Mouse (Mus musculus) hindbrain, embryonic 13.5 days (tissue): ENCODE measurements around the gene Slc17a9. TPM values are rescaled to one million over a fixed set of nuclear protein-coding genes. Genes with fewer than 3 reads are reported as not detected.

Experiments
- ATAC-seq: fragments of 200-750 bp; cut with Nextera tagmentation; 2 replicates; pipeline ENCODE4 v1.8.0; 2017; ENCODE audit warnings: moderate TSS enrichment; ENCODE audit not compliant: low FRiP score
- H3K27ac ChIP-seq: fragments of 300-500 bp; sonication (generic); 2 replicates; pipeline ENCODE4 v1.5.1; 2015; ENCODE audit warnings: inconsistent platforms, mild to moderate bottlenecking, moderate library complexity
- H3K27me3 ChIP-seq: fragments of 300-500 bp; sonication (generic); 2 replicates; pipeline ENCODE4 v1.6.1; 2015; ENCODE audit warnings: mild to moderate bottlenecking, inconsistent platforms
- H3K36me3 ChIP-seq: fragments of 300-500 bp; sonication (generic); 2 replicates; pipeline ENCODE4 v1.6.1; 2015; ENCODE audit warnings: mild to moderate bottlenecking, inconsistent platforms
- H3K4me1 ChIP-seq: fragments of 300-500 bp; sonication (generic); replicated peaks from 2 replicates; pipeline ENCODE4 v1.6.1; 2015; ENCODE audit warnings: inconsistent platforms
- H3K4me2 ChIP-seq: fragments of 300-500 bp; sonication (generic); 2 replicates; pipeline ENCODE4 v1.6.1; 2015; ENCODE audit warnings: inconsistent platforms, mild to moderate bottlenecking, moderate library complexity
- H3K4me3 ChIP-seq: fragments of 300-500 bp; sonication (generic); 2 replicates; pipeline ENCODE4 v1.5.1; 2015; ENCODE audit warnings: mild to moderate bottlenecking, inconsistent platforms
- H3K9ac ChIP-seq: fragments of 300-500 bp; sonication (generic); 2 replicates; pipeline ENCODE4 v1.6.1; 2015; ENCODE audit warnings: mild to moderate bottlenecking, inconsistent platforms
- H3K9me3 ChIP-seq: fragments of 300-500 bp; sonication (generic); 2 replicates; pipeline ENCODE4 v1.6.1; 2016; ENCODE audit warnings: inconsistent platforms
- WGBS: fragments of 180-500 bp; shearing (Covaris S2); methylation state at CpG from one replicate; pipeline ENCODE4 v1.1.7; 2015; 5-methylcytosine and 5-hydroxymethylcytosine counted together
- polyA plus RNA-seq: library from polyadenylated mRNA; unstranded; fragments of >200 nt; fragmentation: Nextera tagmentation; extraction: Ambion mirVana; gene quantifications from 2 replicates; pipeline ENCODE4 v1.2.1, GENCODE M21; 2015

Slc17a9 gene
- polyA plus RNA-seq, 1 experiment from 2014 or later = 0.19 TPM

DNA sequence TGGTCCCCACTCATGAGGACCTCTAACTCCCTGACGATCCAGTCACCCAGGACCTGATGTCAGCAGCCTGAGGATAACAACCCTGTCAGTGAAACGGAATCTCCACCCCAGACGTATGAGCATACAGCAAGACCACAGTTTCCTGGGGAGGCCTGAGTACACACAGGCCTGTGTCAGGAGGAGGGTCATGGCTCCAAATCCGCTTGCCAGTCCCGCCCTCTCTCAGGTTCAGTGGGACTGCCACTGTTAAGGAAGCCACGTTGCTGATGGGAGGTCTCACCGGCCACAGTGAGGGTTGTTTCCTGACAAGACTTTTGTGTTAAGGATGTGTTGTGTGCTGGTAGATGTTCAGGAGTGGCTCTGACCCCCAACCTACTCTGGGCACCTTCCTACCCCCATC is 16.4 kb downstream of the Slc17a9 start:
- Histone ChIP-seq H3K4me3 (no peak overlapping the region), H3K9ac (no peak overlapping the region), H3K4me2 (no peak overlapping the region), H3K36me3 (no peaks in the 10 kb centered on the region), H3K27ac (no peak overlapping the region), H3K27me3 (peaks cover 15% of the 10 kb centered on the region), H3K9me3 (no peaks in the 10 kb centered on the region), H3K4me1 (peaks cover 7% of the 10 kb centered on the region)
- WGBS = 81% methylated on average over 7 of the region's 7 CpGs
- no peak for ATAC-seq

- Histone ChIP-seq H3K4me2 (no peak overlapping the region), H3K9ac (no peak overlapping the region), H3K4me1 (peaks cover 16% of the 10 kb centered on the region), H3K27ac (no peak overlapping the region), H3K27me3 (peaks cover 15% of the 10 kb centered on the region), H3K36me3 (no peaks in the 10 kb centered on the region), H3K9me3 (no peaks in the 10 kb centered on the region), H3K4me3 (no peak overlapping the region)
- 88% methylated on average over 6 of the region's 6 CpGs for WGBS
- ATAC-seq = no peak
Observed at GRCm38 (mm10) chr2:180742820-180743219, 17.8 kb downstream of the Slc17a9 start.

- 95% methylated on average over 2 of the region's 2 CpGs for WGBS
- Histone ChIP-seq H3K4me2 (no peak overlapping the region), H3K27me3 (peaks cover 15% of the 10 kb centered on the region), H3K36me3 (no peaks in the 10 kb centered on the region), H3K4me3 (no peak overlapping the region), H3K9ac (no peak overlapping the region), H3K9me3 (no peaks in the 10 kb centered on the region), H3K4me1 (peaks cover 16% of the 10 kb centered on the region), H3K27ac (no peak overlapping the region)
- ATAC-seq = no peak
Observed at GRCm38 (mm10) chr2:180743321-180743720, 18.3 kb downstream of the Slc17a9 start.

GRCm38 (mm10) chr2:180745248-180745927 is 20.3 kb downstream of the Slc17a9 start:
- H3K9me3 ChIP-seq = no peaks in the 10 kb centered on the region
- 32% methylated on average over 17 of the region's 17 CpGs for WGBS
- H3K27me3 ChIP-seq = peaks cover 17% of the 10 kb centered on the region
- no peak overlapping the region for H3K4me2 ChIP-seq
- H3K27ac ChIP-seq = no peak overlapping the region
- no peak overlapping the region for H3K4me3 ChIP-seq
- peak; percentile 65 for ATAC-seq
- peaks cover 16% of the 10 kb centered on the region for H3K4me1 ChIP-seq
- no peaks in the 10 kb centered on the region for H3K36me3 ChIP-seq
- no peak overlapping the region; the same call in 1 of the 2 replicates for H3K9ac ChIP-seq

- H3K9me3 ChIP-seq = no peaks in the 10 kb centered on the region
- H3K4me2 ChIP-seq = no peak overlapping the region
- ATAC-seq = 0 out of 2 replicates have a peak, but pooled peaks have one; percentile 34
- no peak overlapping the region for H3K9ac ChIP-seq
- WGBS = 19% methylated on average over 5 of the region's 5 CpGs
- no peak overlapping the region for H3K27ac ChIP-seq
- peaks cover 16% of the 10 kb centered on the region for H3K4me1 ChIP-seq
- H3K36me3 ChIP-seq = no peaks in the 10 kb centered on the region
- H3K27me3 ChIP-seq = peaks cover 12% of the 10 kb centered on the region
- no peak overlapping the region for H3K4me3 ChIP-seq
Observed at GRCm38 (mm10) chr2:180746569-180747192, 21.6 kb downstream of the Slc17a9 start.

- Histone ChIP-seq H3K4me1 (peaks cover 16% of the 10 kb centered on the region), H3K9me3 (no peaks in the 10 kb centered on the region), H3K4me3 (no peak overlapping the region), H3K27me3 (peaks cover 24% of the 10 kb centered on the region), H3K9ac (no peak overlapping the region), H3K27ac (no peak overlapping the region), H3K36me3 (no peaks in the 10 kb centered on the region), H3K4me2 (no peak overlapping the region)
- WGBS = 63% methylated on average over 5 of the region's 5 CpGs
- no peak for ATAC-seq
Observed at GRCm38 (mm10) chr2:180748904-180749303, 23.8 kb downstream of the Slc17a9 start.

DNA sequence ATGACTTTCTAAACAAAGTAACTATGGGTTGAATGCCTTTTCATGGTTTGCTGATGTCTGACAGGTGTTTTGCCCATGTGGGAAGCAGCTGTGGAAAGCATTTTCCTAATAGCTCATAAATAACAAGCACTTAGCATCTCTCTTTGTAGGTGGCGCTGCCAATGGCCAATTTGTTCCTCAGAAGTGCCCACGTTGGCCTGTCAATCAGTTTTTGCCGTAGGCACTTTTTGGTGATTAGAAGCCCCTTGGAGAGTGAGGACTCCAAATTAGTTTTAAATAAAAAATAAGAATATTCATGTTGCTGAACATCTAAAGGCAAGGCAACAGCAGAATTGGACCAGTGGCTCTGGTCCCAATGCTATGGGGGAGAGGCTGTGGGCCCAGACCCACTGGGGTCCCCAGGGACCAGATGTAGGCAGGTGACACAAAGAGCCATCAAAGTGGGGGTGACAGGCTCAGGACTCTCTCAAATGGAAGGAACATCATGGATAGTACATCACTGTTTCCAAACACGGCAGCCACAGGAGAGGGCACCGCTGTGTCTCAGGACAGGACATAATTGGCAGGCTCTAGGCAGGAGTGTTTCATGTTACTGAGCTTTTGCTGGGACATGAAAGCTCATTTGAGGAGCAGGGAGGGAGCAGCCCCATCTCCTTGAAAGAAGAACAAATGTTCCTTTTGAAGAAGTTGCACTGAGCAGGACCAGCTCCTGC is 30.1 kb downstream of the Slc17a9 start:
- Histone ChIP-seq H3K4me3 (no peak overlapping the region), H3K9ac (no peak overlapping the region), H3K27ac (no peak overlapping the region), H3K9me3 (no peaks in the 10 kb centered on the region), H3K4me2 (no peak overlapping the region), H3K27me3 (peaks cover 27% of the 10 kb centered on the region), H3K4me1 (peaks cover 46% of the 10 kb centered on the region), H3K36me3 (no peaks in the 10 kb centered on the region)
- WGBS = 51% methylated on average over 5 of the region's 5 CpGs
- no peak for ATAC-seq

GRCm38 (mm10) chr2:180755896-180756295 is 30.8 kb downstream of the Slc17a9 start:
- Histone ChIP-seq H3K9me3 (no peaks in the 10 kb centered on the region), H3K27me3 (peaks cover 27% of the 10 kb centered on the region), H3K9ac (no peak overlapping the region), H3K36me3 (no peaks in the 10 kb centered on the region), H3K4me2 (no peak overlapping the region), H3K4me1 (peaks cover 46% of the 10 kb centered on the region), H3K4me3 (no peak overlapping the region), H3K27ac (no peak overlapping the region)
- WGBS = 6% methylated on average over 8 of the region's 8 CpGs
- no peak for ATAC-seq

DNA sequence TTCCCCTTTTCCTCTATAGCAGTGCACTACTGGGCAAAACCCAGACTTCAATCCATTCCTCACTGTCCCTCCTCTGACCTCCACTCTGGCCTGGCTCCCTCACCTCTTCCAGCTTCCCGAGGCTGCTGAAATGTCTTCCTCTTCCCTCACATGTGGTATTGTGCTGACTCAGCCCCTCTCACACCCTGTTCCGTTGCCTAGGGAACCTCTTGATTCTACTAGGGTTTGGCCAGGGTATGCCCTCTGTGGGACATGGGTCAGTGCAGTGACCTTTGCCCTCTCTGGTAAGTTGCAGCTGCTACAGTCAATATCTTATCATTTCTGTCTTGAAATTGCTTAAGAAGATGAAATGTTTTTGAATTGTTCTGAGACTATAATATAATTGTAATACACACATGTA is 31.7 kb downstream of the Slc17a9 start:
- ATAC-seq = no peak
- Histone ChIP-seq H3K4me1 (peaks cover 46% of the 10 kb centered on the region), H3K4me3 (no peak overlapping the region), H3K27ac (no peak overlapping the region), H3K9ac (no peak overlapping the region), H3K4me2 (no peak overlapping the region), H3K9me3 (no peaks in the 10 kb centered on the region), H3K36me3 (no peaks in the 10 kb centered on the region), H3K27me3 (peaks cover 27% of the 10 kb centered on the region)
- WGBS = 8% methylated on average over 2 of the region's 2 CpGs

DNA sequence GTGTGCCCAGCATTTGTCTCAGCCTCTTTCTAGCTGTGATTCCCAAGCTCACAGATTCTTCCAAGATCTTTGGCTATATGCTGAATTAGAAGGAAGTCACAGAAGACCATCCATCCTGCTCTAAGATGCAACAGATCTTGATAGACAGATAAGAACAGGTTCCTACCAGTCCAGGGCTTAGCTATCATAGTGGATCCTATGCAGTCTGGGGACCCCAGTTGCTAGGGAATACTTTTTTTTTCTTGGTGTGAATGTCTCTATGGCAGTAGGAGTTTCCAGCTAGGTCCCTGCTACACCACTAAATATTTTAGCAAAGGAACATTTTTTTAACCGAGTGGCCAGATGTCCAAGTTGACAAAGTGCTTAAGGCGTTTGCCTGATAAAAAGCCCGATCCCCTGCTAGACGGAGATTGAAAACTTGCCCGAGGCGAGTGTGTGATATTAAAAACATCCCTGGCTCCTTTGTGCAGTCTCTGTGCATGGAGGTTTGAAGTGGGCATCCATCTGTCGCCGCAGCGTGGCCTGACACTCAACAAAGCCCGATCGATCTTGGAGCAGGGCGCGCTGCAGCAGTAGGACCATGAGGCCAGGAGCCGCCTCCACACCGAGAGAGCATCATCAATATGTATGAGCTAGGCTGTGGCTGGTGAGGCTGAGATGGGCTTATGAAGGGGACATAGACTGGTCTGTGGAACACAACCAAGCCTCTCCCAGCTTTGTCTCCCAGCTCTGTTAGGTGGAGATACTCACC is 33.6 kb downstream of the Slc17a9 start:
- H3K4me2 ChIP-seq = 0 out of 2 replicates have a peak overlapping the region, but pooled peaks have one; percentile 23
- WGBS = 16% methylated on average over 15 of the region's 15 CpGs
- H3K27me3 ChIP-seq = peaks cover 25% of the 10 kb centered on the region
- H3K36me3 ChIP-seq = no peaks in the 10 kb centered on the region
- peak; percentile 77 for ATAC-seq
- peak overlapping the region; percentile 71 for H3K27ac ChIP-seq
- H3K9ac ChIP-seq = peak overlapping the region; percentile 39
- H3K4me1 ChIP-seq = peaks cover 46% of the 10 kb centered on the region
- H3K4me3 ChIP-seq = no peak overlapping the region
- no peaks in the 10 kb centered on the region for H3K9me3 ChIP-seq

GRCm38 (mm10) chr2:180764986-180765385 is 39.9 kb downstream of the Slc17a9 start:
- H3K4me2 ChIP-seq = no peak overlapping the region
- peaks cover 14% of the 10 kb centered on the region; the same call in 1 of the 2 replicates for H3K4me1 ChIP-seq
- ATAC-seq = no peak
- H3K27ac ChIP-seq = peak overlapping the region; percentile 35; the same call in 1 of the 2 replicates
- H3K9ac ChIP-seq = no peak overlapping the region
- no peak overlapping the region for H3K4me3 ChIP-seq
- 34% methylated on average over 11 of the region's 11 CpGs for WGBS
- no peaks in the 10 kb centered on the region for H3K9me3 ChIP-seq
- H3K36me3 ChIP-seq = no peaks in the 10 kb centered on the region
- peaks cover 22% of the 10 kb centered on the region for H3K27me3 ChIP-seq

GRCm38 (mm10) chr2:180765713-180766112 is 40.6 kb downstream of the Slc17a9 start:
- no peak overlapping the region for H3K4me2 ChIP-seq
- 64% methylated on average over 7 of the region's 7 CpGs for WGBS
- H3K4me1 ChIP-seq = peaks cover 12% of the 10 kb centered on the region; the same call in 1 of the 2 replicates
- ATAC-seq = no peak
- no peaks in the 10 kb centered on the region for H3K36me3 ChIP-seq
- H3K27ac ChIP-seq = no peak overlapping the region
- H3K9me3 ChIP-seq = no peaks in the 10 kb centered on the region
- H3K27me3 ChIP-seq = peaks cover 29% of the 10 kb centered on the region
- H3K4me3 ChIP-seq = no peak overlapping the region
- H3K9ac ChIP-seq = no peak overlapping the region
